Mouse (Mus musculus) ES-E14 (cell line): ENCODE results near the gene Frmd5. TPM values are rescaled to one million over a fixed set of nuclear protein-coding genes. Genes with fewer than 3 reads are reported as not detected.

Experiments
- DNase-seq: peaks from one replicate; pipeline ENCODE4 v3.0.0-alpha.2; 2013; ENCODE audit warnings: low read depth, low spot score
- H3K27ac ChIP-seq: 2 replicates; pipeline ENCODE4 v1.5.1; 2012; ENCODE audit warnings: low read depth, mild to moderate bottlenecking, low read length, moderate library complexity, mixed read lengths; ENCODE audit not compliant: poor library complexity, insufficient read depth, severe bottlenecking
- H3K36me3 ChIP-seq: 2 replicates; pipeline ENCODE4 v1.6.1; 2012; ENCODE audit warnings: mild to moderate bottlenecking, low read length, moderate library complexity, mixed read lengths; ENCODE audit not compliant: control insufficient read depth, poor library complexity, insufficient read depth, severe bottlenecking
- H3K4me1 ChIP-seq, 2 experiments: fragments of 150-350 bp in 1 of 2; sonication (generic) in 1 of 2; 2 replicates each; pipeline ENCODE4 v1.6.1; 2012; ENCODE audit warnings: low read length in 2 of 2, mild to moderate bottlenecking in 1 of 2, mixed read lengths in 1 of 2; ENCODE audit not compliant: control insufficient read depth in 2 of 2, insufficient read depth in 2 of 2, poor library complexity in 1 of 2
- H3K4me3 ChIP-seq, 2 experiments: fragments of 150-350 bp in 1 of 2; sonication (generic) in 1 of 2; 2 replicates each; pipeline ENCODE4 v1.5.1; 2012; ENCODE audit warnings: low read length in 2 of 2, low read depth in 1 of 2, mild to moderate bottlenecking in 1 of 2, mixed read lengths in 1 of 2; ENCODE audit not compliant: insufficient read depth in 1 of 2, poor library complexity in 1 of 2, severe bottlenecking in 1 of 2
- H3K9ac ChIP-seq: 2 replicates; pipeline ENCODE4 v1.6.1; 2012; ENCODE audit warnings: low read depth, mild to moderate bottlenecking, low read length, mixed read lengths; ENCODE audit not compliant: poor library complexity, insufficient read depth, severe bottlenecking
- H3K9me3 ChIP-seq: fragments of 150-350 bp; sonication (generic); 2 replicates; pipeline ENCODE4 v1.6.1; 2012; ENCODE audit warnings: low read depth, mild to moderate bottlenecking, low read length; ENCODE audit not compliant: control insufficient read depth, insufficient read depth
- CHD2 ChIP-seq: IDR thresholded peaks from 2 replicates; pipeline ENCODE4 v1.6.1; 2014; ENCODE audit warnings: mild to moderate bottlenecking, low read depth, low read length, inconsistent platforms
- HCFC1 ChIP-seq: IDR thresholded peaks from 2 replicates; pipeline ENCODE4 v1.6.1; 2012; ENCODE audit warnings: low read length, inconsistent platforms, borderline replicate concordance; ENCODE audit not compliant: insufficient read depth
- MAFK ChIP-seq: IDR thresholded peaks from 2 replicates; pipeline ENCODE4 v1.6.1; 2014; ENCODE audit warnings: mild to moderate bottlenecking, low read depth, low read length, inconsistent platforms; ENCODE audit not compliant: insufficient read depth
- ZC3H11A ChIP-seq: IDR thresholded peaks from 2 replicates; pipeline ENCODE4 v1.6.1; 2012; ENCODE audit warnings: low read depth, mild to moderate bottlenecking, inconsistent platforms, low read length, borderline replicate concordance
- ZNF384 ChIP-seq: IDR thresholded peaks from 2 replicates; pipeline ENCODE4 v1.6.1; 2012; ENCODE audit warnings: low read depth, low read length, inconsistent platforms
- in situ Hi-C, 2 experiments: fragments of 600-800 bp; cut with MboI; formaldehyde crosslinking; loops; one replicate each; pipeline ENCODE4 v1.15.1; 2025; ENCODE audit warnings: low sequenced_read_pairs in 2 of 2, inconsistent platforms in 1 of 2; ENCODE audit not compliant: unreplicated experiment in 2 of 2
- total RNA-seq: library from RNA; depleted of rRNA; stranded (reverse); fragments of 300-350 nt; gene quantifications from 2 replicates; pipeline ENCODE4 v1.2.3, GENCODE M21; 2012

The Frmd5 gene
- total RNA-seq, 1 experiment = 4.8 TPM

DNA sequence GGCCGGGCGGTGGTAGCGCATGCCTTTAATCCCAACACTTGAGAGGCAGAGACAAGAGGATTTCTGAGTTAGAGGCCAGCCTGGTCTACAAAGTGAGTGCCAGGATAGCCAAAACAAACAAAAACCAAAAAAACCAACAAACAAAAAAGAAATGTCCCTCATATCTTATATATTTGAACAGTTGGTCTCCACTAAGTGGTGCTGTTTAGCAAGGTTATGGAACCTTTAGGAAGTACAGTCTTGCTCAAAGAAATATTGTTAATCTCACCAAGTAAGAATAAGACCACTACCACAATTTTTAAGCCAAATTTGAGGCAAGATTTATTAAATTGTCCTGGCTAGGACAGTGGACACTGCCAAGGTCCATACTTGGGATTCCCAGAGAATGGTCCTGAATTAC is 34.6 kb upstream of the Frmd5 start:
- H3K27ac ChIP-seq = no peak overlapping the region
- no peaks in the 10 kb centered on the region for H3K36me3 ChIP-seq
- DNase-seq = no peak
- H3K9ac ChIP-seq = no peak overlapping the region
- in situ Hi-C loops = no loop called here
- no peak overlapping the region for H3K4me3 ChIP-seq
- TF ChIP-seq ZC3H11A (no peak), ZNF384 (no peak), CHD2 (no peak), HCFC1 (no peak), MAFK (no peak)
- H3K9me3 ChIP-seq = no peaks in the 10 kb centered on the region
- no peaks in the 10 kb centered on the region for H3K4me1 ChIP-seq

DNA sequence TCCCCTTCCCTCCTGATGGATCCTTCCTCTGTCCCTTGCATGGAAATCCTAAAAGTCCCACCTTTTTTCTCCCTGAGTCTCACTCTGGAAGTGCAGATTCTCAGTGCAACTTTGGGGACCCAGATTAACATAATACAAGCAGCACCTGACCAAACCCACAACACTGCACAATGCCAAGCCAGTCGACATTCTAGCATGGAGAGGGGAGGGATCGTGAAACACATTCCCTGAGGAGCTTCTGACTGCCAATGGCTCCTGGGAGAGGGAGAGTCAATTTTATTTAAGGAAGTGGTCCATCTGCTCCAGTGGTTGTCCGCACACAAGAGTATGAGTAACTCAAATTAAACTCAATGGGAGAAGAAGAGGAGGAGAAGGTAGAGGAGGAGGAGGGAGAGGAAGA is 28.0 kb upstream of the Frmd5 start:
- TF ChIP-seq HCFC1 = no peak
- TF ChIP-seq ZC3H11A = no peak
- no peak for TF ChIP-seq ZNF384
- TF ChIP-seq MAFK = no peak
- no peak for TF ChIP-seq CHD2
- H3K27ac ChIP-seq = no peak overlapping the region
- no peak overlapping the region for H3K9ac ChIP-seq
- no peaks in the 10 kb centered on the region for H3K9me3 ChIP-seq
- in situ Hi-C loops = loop anchor here in 1 of 2 experiments (10.0 kb wide), 1 partner anchor 270 kb away; no protein-coding TSS in a partner anchor
- H3K36me3 ChIP-seq = no peaks in the 10 kb centered on the region
- peaks cover 0 to 2% of the 10 kb centered on the region in 2 experiments; a peak in 1 of 4 replicates for H3K4me1 ChIP-seq
- DNase-seq = no peak
- H3K4me3 ChIP-seq = no peak overlapping the region

DNA sequence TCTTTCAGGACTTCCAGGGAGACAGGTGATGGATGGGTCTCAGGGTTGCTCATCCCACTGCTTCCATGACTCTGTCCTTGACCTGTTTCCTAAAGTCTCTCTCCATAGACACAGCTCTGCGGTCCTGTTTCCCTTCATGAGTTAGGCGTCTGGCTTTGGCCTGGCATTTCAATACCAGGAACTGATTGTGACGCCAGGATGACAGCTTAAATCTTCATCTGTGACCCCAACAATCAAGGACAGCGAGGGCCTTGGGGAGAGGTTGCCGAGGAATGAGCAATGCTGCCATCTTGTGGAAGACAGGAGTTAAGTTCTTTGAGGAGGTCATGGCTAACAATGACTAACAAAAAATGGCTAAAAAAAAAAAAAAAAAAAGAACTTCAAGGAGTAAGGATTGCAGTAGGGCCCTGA is 25.6 kb upstream of the Frmd5 start:
- no peak overlapping the region for H3K4me3 ChIP-seq
- H3K27ac ChIP-seq = no peak overlapping the region
- in situ Hi-C loops = loop anchor here in 1 of 2 experiments (10.0 kb wide), 1 partner anchor 268 kb away; no protein-coding TSS in a partner anchor
- H3K9me3 ChIP-seq = no peaks in the 10 kb centered on the region
- TF ChIP-seq CHD2 (no peak), ZC3H11A (peak; percentile 83), ZNF384 (peak; percentile 78; the same call in 1 of the 2 replicates), MAFK (no peak), HCFC1 (no peak)
- no peak overlapping the region for H3K9ac ChIP-seq
- H3K4me1 ChIP-seq = peaks cover 0 to 2% of the 10 kb centered on the region in 2 experiments; a peak in 1 of 4 replicates
- peak; percentile 49 for DNase-seq
- H3K36me3 ChIP-seq = no peaks in the 10 kb centered on the region

DNA sequence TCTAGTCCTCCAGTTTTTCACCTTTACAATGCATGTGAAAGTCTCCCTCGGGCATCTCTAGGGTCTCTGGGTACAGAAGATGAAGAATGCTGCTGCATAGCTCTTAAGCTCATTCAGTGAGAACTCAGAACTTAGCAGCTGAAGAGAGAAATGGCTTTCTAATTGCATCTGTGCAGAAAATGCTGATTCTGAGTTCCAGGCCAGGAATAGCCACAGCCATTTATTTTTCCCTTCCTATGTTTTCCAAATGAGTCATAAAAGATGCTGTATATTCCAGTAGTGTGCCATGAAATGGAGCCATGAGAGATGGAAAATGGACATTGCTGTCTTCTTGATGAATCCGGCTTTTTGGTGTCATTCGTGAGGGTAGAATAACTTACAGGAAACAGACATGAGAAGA is 21.5 kb upstream of the Frmd5 start:
- no peak for DNase-seq
- no peak for TF ChIP-seq ZC3H11A
- TF ChIP-seq ZNF384 = no peak
- TF ChIP-seq CHD2 = no peak
- TF ChIP-seq MAFK = no peak
- no peaks in the 10 kb centered on the region for H3K9me3 ChIP-seq

DNA sequence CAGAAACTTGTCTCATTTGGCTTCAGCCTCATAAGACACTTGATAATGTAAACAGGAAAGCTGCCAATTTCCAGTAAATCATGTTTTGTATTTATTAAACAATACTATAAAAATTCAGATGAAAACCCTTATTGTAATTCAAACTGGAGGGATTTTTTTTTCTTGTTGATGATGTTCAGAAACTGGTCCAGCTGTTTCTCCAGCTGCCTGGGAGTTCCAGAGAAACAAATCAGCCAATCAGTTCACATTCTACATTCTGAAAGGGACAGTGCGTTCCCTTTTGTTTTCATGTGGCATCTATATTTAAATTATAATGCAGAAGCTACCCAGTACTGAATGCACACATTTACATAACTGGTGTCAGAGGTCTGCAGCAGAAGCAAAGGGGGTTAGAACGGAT is 19.3 kb upstream of the Frmd5 start:
- H3K36me3 ChIP-seq = no peaks in the 10 kb centered on the region
- no peak overlapping the region for H3K27ac ChIP-seq
- no peak for DNase-seq
- peaks cover 0 to 2% of the 10 kb centered on the region in 2 experiments; a peak in 1 of 4 replicates for H3K4me1 ChIP-seq
- H3K4me3 ChIP-seq = no peak overlapping the region
- H3K9me3 ChIP-seq = no peaks in the 10 kb centered on the region
- H3K9ac ChIP-seq = no peak overlapping the region
- in situ Hi-C loops = no loop called here
- TF ChIP-seq HCFC1 = no peak
- 0 out of 2 replicates have a peak, but pooled peaks have one; percentile 11 for TF ChIP-seq ZNF384

More for the DNA sequence above, 21.5 kb upstream of the Frmd5 start:
- in situ Hi-C loops = no loop called here
- Histone ChIP-seq H3K9ac (no peak overlapping the region), H3K4me1 (peaks cover 0 to 2% of the 10 kb centered on the region in 2 experiments; a peak in 1 of 4 replicates), H3K36me3 (no peaks in the 10 kb centered on the region), H3K27ac (no peak overlapping the region), H3K4me3 (no peak overlapping the region)
